Mouse (Mus musculus) retina, postnatal 7 days (tissue): ENCODE results near the gene Cdkal1.

ENCODE experiments used
- DNase-seq: peaks from one replicate; pipeline ENCODE4 v3.0.0-alpha.2; 2012; ENCODE audit warnings: low read depth, low spot score

Gene Cdkal1

DNA sequence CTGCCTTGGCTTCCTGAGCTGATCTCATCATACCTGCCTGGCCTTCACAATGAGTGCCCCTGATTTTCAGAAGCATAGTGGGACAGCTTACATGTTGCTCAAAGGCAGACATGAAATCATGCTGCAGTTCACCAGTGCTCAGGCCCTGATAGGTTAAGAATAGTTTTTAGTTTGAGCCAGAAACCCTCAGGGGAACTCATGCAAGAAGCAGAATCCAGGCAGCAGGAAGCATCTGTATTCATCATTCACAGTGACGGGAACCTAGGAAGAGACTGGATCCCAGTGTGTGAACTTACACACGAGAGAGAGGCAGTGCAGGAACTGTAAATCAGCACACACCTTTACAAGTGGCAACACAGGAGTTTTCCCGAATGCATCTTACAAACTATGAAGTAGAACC is 441.0 kb downstream of the Cdkal1 start:
- no peak for DNase-seq

DNA sequence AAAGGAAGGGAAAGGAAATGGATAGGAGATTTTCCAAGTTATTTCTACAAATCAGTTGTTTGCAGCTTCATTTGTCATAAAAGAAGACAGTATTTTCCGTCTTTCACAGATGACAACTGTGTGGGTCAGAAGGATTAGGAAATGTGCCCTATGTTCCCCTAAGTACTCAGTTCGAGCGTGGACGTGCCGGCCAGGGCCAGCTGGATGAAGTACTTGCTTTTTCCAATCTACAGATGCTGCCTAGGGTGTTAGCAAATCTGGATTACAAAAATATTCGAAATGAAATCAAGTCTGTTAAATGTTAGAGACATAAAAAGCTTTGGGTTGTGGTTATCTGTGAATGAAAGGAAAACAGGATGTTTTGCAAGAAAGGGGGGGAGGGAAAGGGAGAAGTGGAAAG is 444.3 kb downstream of the Cdkal1 start:
- DNase-seq: no peak

DNA sequence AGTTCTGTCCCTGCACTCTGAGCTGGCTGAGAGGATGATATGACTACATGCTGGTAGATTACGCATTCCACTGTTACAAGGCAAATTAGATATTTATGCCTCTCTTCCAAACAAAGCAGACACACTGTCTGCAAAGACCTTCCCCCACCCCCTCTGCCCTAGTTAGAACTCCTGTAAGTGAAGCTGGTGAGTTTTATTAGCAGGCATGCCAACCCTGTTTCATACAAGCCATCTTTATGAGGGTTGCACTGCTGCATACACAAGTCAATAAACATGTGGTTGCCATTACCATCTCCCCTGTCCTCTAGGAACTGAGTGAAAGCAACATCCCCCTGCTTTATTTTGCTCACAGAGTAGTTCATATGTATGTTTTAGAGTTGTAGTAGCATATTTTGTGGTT is 447.9 kb downstream of the Cdkal1 start:
- DNase-seq: no peak

DNA sequence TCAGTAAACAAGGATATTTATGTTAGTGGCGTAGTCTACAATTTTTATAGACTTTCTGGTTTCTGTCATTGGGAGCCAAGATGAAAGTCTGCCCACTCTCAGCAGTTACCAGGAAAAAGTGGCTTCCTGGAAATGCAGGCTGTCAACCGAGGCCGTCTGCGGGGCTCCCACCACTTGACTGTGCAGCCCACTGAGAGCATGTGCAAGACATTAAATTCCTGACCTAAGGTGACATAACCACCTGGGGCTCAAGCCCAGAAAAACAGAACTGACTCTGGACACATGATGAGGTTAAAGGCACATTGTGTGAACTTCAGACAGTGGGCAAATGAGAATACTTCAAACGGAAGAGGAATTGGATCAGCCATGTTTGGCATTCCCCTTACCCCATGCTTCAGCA is 450.2 kb downstream of the Cdkal1 start:
- DNase-seq: no peak

DNA sequence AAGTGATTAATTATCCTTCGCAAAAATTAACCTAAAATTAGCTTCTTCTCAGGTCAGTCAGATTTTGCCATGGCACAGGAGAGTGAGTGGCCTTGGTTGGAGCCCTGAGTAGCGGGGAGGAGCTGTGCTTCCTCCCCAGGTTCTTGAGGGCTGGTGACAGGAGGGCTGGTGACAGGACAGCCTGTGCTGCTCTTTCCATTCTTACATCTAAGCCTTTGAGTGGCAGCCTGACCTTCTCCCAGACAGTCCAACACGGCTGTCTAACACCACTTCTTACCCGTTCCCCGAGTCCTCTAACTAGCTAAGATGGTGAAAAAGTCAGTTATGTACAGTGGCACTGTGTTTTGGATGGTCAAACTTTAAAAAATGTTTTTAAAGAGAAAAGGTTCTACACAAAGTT is 452.3 kb downstream of the Cdkal1 start:
- no peak for DNase-seq

DNA sequence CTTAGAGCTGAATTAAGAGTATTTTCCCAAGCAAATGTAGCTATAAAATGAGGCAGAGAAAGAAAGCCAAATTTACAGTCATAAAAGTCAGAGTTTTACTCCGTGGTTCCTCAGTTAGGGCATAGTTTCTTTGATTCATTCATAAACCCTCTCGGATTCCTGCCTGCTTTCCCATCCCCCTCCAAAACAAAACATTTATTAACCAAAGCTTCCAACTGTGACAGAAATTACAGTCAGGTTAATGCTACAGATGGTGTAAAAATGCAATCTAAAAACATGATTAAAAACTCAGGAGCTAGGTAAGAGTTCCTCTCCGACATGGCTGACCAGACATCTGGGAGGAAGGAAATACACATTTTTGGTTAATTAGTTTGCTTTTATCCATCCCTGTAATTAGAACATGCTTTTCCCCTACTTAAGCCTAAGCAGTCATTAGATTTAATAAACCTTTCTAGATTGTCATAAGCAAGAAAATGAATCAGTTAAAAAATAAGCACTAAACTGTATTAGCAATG is 452.9 kb downstream of the Cdkal1 start:
- DNase-seq: no peak

DNA sequence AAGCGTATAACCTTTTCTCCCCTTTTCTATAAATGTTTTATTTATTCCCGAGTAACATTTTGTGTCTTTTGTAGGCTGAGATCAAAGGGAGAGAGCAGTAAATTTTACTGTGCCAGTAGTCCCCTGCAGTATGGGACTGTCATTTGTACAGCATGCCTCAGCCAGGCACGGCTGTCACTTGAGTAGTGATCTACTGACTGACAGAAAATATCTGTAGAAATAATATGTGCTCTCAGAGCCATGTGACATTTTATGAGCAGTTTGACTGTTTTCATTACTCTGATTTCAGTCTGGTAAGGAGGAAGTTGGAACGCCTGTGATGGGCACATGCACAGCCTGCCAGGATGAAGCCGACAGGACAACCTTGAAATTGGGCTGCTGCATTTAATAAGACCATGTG is 455.6 kb downstream of the Cdkal1 start:
- DNase-seq: no peak

DNA sequence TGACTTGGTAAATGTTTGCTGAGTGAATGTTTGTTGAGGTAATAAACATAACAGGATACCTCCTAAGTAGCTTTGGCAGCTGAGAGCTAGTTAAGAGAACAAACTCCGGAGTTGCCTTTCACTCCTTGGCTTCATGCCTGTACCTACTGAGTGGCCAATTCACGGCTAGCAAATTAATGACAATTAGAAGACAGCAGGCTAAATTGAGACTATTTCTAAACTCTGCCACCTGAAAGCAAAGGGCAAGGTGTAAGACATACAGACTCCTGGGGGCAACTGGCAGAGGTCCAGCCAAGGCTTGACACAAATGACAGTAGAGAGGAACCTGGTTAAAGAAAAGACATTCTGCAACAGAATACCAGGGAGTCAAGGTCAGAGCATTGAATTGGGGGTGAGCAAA is 457.0 kb downstream of the Cdkal1 start:
- no peak for DNase-seq

DNA sequence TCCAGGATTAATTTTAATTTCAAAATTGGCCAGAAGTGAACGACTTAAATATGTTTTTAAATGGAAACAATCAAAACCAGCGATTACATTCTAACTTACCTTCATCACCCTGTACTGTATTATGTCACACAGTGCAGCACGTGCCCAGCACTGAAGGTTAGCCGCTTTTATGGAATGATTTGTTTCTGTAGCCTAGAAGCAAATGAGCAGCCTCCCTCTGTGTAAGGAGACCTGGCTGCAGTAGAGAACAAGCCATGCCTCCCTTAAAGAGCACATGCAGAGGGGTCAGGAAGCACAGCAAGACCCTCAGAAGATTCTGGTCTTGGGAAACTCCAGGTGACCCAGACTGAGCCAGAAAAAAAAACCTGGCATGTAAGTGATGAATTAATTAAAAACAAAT is 459.8 kb downstream of the Cdkal1 start:
- DNase-seq: no peak

DNA sequence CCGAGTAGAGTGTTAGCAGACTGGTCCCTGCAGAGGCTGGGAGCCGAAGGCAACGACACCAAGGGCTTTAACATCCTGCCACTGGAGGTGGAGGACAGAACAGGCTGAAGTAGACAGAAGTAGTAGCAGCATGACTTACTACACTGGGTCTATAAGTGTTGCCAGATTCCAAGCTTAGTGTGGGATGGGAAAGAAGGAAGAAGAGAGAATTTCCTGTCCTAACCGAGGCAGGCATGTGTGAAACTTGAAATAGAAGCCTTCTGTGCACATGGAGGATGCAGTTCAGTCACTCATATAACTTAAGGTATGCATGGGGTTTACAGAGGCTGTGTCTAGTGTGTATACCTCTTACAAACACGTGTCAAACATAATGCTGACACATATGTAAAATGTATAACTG is 465.4 kb downstream of the Cdkal1 start:
- DNase-seq: no peak

DNA sequence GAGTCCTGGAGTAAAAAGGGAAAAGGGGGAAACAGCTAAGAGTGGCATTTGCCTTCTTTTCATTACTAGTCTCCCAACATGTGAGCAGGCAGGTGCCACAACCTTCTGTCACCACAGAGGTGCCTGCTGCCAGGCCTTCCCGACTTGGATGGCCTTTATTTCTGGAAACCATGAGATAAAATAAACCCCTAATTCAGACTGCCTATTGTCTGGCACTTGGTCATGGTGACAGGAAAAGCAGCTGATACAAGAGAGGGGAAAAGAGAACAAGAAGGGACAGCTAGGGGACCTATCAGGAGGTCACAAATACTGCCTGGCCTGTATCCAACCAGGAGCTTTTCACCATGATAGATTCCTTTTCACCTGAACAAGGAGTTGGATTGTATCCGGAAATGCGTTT is 466.6 kb downstream of the Cdkal1 start:
- no peak for DNase-seq

DNA sequence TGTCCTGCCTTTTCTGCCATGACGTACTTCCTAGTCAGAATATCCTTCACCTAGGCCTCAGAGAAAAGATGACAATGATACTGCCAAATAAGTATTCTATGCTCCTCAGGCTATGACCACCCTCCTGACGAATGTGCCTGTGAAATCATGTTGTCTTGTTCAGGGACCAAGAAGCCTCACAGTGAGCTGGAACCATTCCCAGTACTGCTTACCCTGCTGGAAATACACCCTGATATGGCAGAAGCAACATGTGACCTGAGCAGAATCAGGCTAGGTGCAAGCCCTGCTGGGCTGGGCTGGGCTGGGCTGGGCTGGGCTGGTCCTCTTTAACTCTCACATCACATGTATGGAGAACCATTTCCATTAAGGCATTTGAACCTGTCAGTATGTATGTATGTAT is 477.9 kb downstream of the Cdkal1 start:
- no peak for DNase-seq

DNA sequence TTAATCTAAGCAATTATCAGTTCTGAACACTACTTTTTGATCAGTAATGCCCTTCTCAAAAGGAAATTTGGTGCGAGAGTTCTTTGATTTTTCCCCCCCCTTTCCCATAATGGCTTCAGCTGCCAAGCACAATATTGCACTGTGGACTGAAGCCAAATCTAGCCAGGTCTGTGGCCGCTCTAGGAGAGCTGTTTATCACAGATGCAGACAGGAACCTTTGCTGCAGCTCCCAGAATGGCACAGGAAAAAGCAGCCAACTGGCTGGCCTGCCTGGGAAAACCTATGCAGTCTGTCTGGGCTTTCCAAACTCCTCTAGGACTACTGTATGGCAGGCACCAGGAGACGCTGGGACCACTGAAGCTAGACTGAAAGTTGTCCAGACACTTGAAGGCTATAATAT is 483.6 kb downstream of the Cdkal1 start:
- DNase-seq: no peak

DNA sequence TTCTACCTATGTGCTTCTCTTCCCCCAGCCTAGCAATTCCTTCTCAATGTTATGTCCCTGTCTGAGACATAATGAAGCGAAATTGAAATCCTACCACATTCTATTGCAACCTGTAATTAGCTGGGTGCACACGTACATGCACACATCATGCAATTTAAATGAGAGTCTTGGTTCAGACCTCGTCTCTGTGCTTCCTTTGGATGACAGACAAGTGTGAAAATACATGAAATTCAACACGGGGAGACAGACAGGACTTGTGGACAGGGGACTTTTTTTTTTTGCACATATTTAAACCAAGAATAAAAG is 484.1 kb downstream of the Cdkal1 start:
- no peak for DNase-seq

DNA sequence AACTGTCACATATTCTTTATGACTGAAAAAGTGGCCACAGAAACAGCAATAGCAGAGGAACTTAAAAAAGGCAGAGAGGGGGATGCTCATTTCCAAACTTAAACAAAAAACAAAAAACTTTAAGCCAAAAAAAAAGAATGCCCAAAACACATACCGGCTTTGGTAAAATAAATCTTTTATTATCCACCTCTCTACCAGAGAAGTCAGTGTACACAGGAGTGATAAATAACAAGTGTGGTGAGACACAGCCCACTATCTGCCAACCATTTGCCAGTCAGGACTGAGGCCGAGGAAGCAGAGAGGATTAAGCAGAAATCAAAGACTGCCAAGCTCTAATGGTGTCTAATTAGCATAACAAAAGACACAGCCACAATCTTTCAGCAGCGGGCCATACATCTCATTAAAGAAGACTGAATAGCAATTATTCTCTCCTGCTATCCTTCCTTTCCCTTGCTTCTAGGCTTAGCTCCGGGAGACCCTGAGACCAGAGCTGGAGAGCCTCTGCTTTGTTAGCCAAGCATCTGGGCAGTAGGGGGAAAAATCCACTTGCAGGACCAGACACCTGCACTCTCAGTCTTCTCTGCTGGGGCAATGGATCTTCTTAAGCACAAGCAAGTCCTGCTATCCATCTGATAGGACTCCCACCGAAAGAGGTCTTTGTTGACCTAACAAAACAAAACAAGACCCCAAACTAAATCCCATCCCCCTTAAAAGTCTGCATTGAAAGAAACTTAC is 484.6 kb downstream of the Cdkal1 start:
- peak; percentile 11 for DNase-seq

DNA sequence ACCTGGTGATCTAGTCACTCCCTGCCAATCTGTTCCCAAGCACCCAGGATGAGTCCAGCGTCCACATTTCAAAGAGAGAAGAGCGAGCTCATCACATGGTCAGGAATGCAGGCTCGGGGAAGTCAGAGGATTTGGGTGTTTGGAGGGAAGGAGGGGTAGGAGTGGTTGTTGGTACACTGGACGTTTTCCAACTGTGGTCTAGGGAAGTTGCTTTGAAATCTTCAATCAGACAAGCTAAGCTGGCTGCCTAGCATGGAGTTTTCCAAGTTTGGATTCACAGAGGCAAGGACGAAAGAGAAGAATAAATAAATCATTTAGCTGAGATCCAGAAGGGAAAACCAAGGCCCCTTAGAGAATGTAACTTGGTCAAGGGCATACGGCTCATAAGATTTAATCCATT is 486.7 kb downstream of the Cdkal1 start:
- no peak for DNase-seq

DNA sequence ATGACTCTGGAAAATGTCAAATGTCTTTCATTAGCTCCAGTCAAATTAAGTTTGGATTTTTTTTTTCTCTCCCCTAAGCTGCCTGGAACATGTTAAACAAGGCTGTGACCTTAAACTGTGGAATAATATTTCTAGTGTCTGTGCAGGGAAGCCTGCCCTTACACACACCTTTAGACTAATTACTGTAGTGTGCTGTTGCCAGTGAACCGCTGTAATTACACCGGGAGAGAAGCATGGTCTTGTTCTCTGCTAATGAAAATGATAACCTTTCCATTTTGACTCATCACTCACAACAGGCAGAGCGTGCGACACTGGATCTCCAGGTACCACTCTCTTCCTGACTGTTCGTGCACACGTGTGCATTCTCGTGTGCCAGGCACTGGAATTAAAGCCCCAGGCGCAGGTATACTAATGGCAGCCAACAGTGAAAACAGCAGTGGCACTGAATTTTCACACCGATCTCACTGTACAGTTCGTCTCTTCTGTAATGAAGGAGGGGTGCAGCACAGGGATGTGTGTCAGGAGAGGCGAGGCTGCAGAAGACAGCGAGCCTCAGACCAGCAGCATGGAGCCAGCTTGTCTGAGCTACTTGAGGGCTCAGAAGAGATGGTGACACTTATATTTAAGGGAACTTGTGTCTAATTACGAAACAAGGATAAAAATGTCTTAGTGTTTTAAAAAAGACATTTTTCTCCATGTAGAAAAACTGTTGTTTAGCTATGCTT is 490.4 kb downstream of the Cdkal1 start:
- DNase-seq: no peak

DNA sequence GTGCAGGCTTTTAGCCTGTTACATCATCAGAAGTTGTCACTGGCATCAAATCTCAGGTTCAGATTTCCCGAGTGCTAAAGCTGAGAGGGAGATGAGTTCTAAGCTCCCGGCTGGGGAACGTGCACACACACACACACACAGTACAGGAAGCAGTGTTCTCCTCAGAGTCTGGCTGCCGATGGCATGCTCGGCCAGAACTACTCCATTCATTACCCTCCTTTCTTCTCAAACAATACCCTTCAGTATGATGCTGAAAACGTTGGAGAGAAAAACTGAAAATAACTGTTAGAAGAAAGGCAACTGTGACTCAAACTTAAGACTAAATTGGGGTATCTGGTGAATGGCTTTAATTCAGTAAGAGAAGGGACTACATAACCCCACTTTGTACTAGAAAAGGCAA is 491.5 kb downstream of the Cdkal1 start:
- no peak for DNase-seq

DNA sequence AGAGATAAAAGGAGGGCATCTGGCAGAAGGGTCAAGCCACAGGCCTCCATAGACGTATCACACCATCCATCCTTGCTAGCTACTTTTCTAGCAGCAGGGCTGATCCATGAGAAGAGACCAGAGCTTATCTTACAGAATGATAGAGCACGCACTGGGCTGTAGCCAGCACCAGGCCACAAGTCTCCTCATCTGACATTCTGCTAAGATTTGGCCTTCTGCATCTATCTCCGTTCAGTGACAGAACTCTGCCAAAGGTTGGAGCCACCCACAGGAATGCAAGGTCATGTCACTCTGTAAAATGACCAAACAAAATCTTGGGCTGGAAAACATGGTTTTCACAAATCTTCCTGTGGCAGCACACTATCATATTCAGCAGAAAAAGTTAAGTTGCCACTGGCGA is 493.6 kb downstream of the Cdkal1 start:
- no peak for DNase-seq

DNA sequence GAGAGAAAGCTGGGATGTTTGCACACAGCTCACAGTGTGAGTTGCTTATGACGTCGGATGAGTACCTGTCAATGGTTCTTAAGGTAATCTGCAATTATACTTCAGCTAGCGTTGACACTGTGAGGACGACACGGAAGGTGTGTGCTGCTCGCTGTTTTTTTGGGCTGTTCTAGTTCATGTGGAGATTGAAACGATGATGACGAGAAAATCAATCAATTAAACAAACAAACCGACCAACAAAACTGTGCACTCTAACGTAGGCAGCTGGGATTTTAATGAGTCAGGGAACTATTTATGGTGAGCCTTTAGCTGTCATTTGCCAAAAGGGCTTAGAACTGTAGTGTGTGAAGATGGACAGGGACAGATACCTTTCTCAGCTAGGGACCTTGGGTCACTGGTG is 494.6 kb downstream of the Cdkal1 start:
- DNase-seq: no peak

DNA sequence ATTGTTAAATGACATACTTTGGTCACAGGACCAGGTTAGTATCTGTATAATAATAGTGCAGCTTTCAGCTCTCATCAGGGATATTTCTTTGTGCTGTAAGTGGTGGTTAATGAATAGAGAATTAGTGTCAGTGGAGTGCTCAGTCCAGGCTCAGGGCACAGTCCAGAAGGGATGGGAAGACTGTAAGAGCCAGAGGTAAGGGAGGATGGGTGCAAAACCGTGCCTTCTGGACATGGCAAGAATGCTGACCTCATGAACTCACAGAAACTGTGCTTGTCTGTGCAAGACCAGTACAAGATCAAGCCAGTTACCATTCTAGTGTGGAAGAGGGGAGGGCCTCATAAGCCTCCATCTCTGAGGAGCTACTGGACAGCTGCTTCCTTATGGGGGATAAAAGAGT is 496.1 kb downstream of the Cdkal1 start:
- DNase-seq: no peak

DNA sequence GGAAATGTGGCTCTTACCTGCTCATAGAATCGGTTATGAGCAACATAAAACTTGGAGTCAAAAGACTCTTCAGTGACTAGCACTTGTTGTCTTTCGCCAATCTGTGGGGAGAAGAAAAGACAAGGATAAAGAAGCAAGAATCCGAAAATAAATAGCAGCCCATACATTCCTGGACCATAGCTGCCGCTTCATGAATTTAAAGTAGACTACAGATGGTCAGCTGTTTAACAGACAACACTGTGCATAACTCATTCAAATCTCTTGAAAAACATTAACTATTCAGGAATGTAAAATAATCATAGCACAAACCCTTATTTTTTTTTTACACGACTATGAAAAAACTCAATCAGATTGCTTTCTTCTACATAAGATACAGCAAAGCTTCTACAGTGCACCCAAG is 498.0 kb downstream of the Cdkal1 start:
- no peak for DNase-seq

DNA sequence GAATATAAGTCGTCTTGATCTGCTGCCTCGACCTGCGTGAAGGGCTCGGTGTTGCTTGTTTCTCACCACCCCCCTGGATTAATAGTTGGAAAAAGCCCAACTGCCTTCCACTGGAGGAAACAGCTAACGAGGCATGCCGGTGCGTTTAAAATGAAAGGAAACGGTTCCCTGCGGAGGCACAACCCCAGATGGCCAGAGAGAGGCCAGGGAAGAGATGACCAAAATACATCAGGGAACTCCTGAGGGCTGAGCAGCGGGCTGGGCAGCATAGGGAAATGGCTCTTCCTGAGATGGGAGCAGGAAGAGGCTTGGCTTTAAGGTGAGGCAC is 499.4 kb downstream of the Cdkal1 start:
- no peak for DNase-seq
